Mouse (Mus musculus) forebrain, embryonic 12.5 days (tissue): ENCODE measurements at regions not wholly inside any gene's neighbourhood (a gene's known extent, or its start where the extent isn't known, plus 50 kb on each side); places are given as distances from the start of the nearest gene placed in this dataset.

Experiments used
- ATAC-seq: fragments of 200-750 bp; cut with Nextera tagmentation; 2 replicates; pipeline ENCODE4 v1.8.0; 2017; ENCODE audit warnings: moderate TSS enrichment; ENCODE audit not compliant: low FRiP score
- H3K27ac ChIP-seq: fragments of 300-500 bp; sonication (generic); 2 replicates; pipeline ENCODE4 v1.5.1; 2016; ENCODE audit warnings: mild to moderate bottlenecking
- H3K27me3 ChIP-seq: fragments of 300-500 bp; sonication (generic); 2 replicates; pipeline ENCODE4 v1.6.1; 2016; ENCODE audit warnings: mild to moderate bottlenecking
- H3K36me3 ChIP-seq: fragments of 300-500 bp; sonication (generic); replicated peaks from 2 replicates; pipeline ENCODE4 v1.6.1; 2016; ENCODE audit warnings: mild to moderate bottlenecking
- H3K4me1 ChIP-seq: fragments of 300-500 bp; sonication (generic); 2 replicates; pipeline ENCODE4 v1.6.1; 2016
- H3K4me2 ChIP-seq: fragments of 300-500 bp; sonication (generic); 2 replicates; pipeline ENCODE4 v1.6.1; 2016; ENCODE audit warnings: mild to moderate bottlenecking, moderate library complexity
- H3K4me3 ChIP-seq: fragments of 300-500 bp; sonication (generic); replicated peaks from 2 replicates; pipeline ENCODE4 v1.5.1; 2016; ENCODE audit warnings: mild to moderate bottlenecking
- H3K9ac ChIP-seq: fragments of 300-500 bp; sonication (generic); 2 replicates; pipeline ENCODE4 v1.6.1; 2016; ENCODE audit warnings: mild to moderate bottlenecking
- H3K9me3 ChIP-seq: fragments of 300-500 bp; sonication (generic); 2 replicates; pipeline ENCODE4 v1.6.1; 2016
- WGBS: fragments of 180-500 bp; shearing (Covaris S2); methylation state at CpG from one replicate; pipeline ENCODE4 v1.1.7; 2016; 5-methylcytosine and 5-hydroxymethylcytosine counted together

GRCm38 (mm10) chr9:115564366-115564765 lies 254.1 kb upstream of the Stt3b start:
- ATAC-seq = no peak
- whole genome bisulfite sequencing = 58% methylated on average over 1 of the region's 1 CpGs

GRCm38 (mm10) chr9:115568693-115569334 lies 258.6 kb upstream of the Stt3b start:
- H3K4me1 ChIP-seq = 0 out of 2 replicates have a peak, but pooled peaks cover 5% of the 10 kb centered on the region
- H3K4me2 ChIP-seq = no peak overlapping the region
- 91% methylated on average over 7 of the region's 7 CpGs for WGBS
- H3K36me3 ChIP-seq = no peaks in the 10 kb centered on the region
- H3K27me3 ChIP-seq = no peaks in the 10 kb centered on the region
- ATAC-seq = no peak
- H3K27ac ChIP-seq = no peak overlapping the region
- no peaks in the 10 kb centered on the region for H3K9me3 ChIP-seq
- H3K9ac ChIP-seq = no peak overlapping the region
- H3K4me3 ChIP-seq = no peak overlapping the region

More at GRCm38 (mm10) chr9:115564366-115564765, 254.1 kb upstream of the Stt3b start:
- no peak overlapping the region for H3K4me3 ChIP-seq
- no peak overlapping the region for H3K27ac ChIP-seq
- H3K4me2 ChIP-seq = no peak overlapping the region
- no peaks in the 10 kb centered on the region for H3K36me3 ChIP-seq
- H3K9me3 ChIP-seq = peaks cover 4% of the 10 kb centered on the region; the same call in 1 of the 2 replicates
- no peaks in the 10 kb centered on the region for H3K27me3 ChIP-seq
- peaks cover 9% of the 10 kb centered on the region; the same call in 1 of the 2 replicates for H3K4me1 ChIP-seq
- no peak overlapping the region for H3K9ac ChIP-seq

- Histone ChIP-seq H3K9ac (no peak overlapping the region), H3K4me2 (no peak overlapping the region), H3K27ac (no peak overlapping the region), H3K4me1 (no peaks in the 10 kb centered on the region), H3K27me3 (no peaks in the 10 kb centered on the region), H3K9me3 (no peaks in the 10 kb centered on the region), H3K4me3 (no peak overlapping the region), H3K36me3 (no peaks in the 10 kb centered on the region)
- ATAC-seq = no peak
- 89% methylated on average over 4 of the region's 4 CpGs for WGBS
Observed at GRCm38 (mm10) chr9:115570998-115571397, 260.8 kb upstream of the Stt3b start.

GRCm38 (mm10) chr9:115581116-115581515 lies 270.9 kb upstream of the Stt3b start:
- no peak for ATAC-seq
- H3K9me3 ChIP-seq = no peaks in the 10 kb centered on the region

GRCm38 (mm10) chr9:115583548-115583947 lies 273.3 kb upstream of the Stt3b start:
- no peaks in the 10 kb centered on the region for H3K9me3 ChIP-seq
- no peaks in the 10 kb centered on the region for H3K36me3 ChIP-seq
- no peaks in the 10 kb centered on the region for H3K4me1 ChIP-seq
- H3K4me3 ChIP-seq = no peak overlapping the region
- WGBS = 92% methylated on average over 11 of the region's 11 CpGs
- H3K27me3 ChIP-seq = no peaks in the 10 kb centered on the region
- no peak overlapping the region for H3K27ac ChIP-seq
- no peak overlapping the region for H3K4me2 ChIP-seq
- H3K9ac ChIP-seq = no peak overlapping the region
- ATAC-seq = no peak

More at GRCm38 (mm10) chr9:115581116-115581515, 270.9 kb upstream of the Stt3b start:
- no peaks in the 10 kb centered on the region for H3K4me1 ChIP-seq
- no peak overlapping the region for H3K4me3 ChIP-seq
- no peak overlapping the region for H3K27ac ChIP-seq
- H3K36me3 ChIP-seq = no peaks in the 10 kb centered on the region
- 87% methylated on average over 3 of the region's 3 CpGs for WGBS
- no peak overlapping the region for H3K4me2 ChIP-seq
- no peaks in the 10 kb centered on the region for H3K27me3 ChIP-seq
- no peak overlapping the region for H3K9ac ChIP-seq

GRCm38 (mm10) chr9:115584874-115585273 lies 274.7 kb upstream of the Stt3b start:
- 85% methylated on average over 7 of the region's 7 CpGs for WGBS
- Histone ChIP-seq H3K4me3 (no peak overlapping the region), H3K27me3 (no peaks in the 10 kb centered on the region), H3K36me3 (no peaks in the 10 kb centered on the region), H3K27ac (no peak overlapping the region), H3K9ac (no peak overlapping the region), H3K4me1 (no peaks in the 10 kb centered on the region), H3K9me3 (no peaks in the 10 kb centered on the region), H3K4me2 (no peak overlapping the region)
- no peak for ATAC-seq

GRCm38 (mm10) chr9:115592466-115592865 lies 282.2 kb upstream of the Stt3b start:
- H3K36me3 ChIP-seq = no peaks in the 10 kb centered on the region
- no peak for ATAC-seq
- H3K9ac ChIP-seq = no peak overlapping the region
- H3K4me2 ChIP-seq = no peak overlapping the region
- no peaks in the 10 kb centered on the region for H3K9me3 ChIP-seq
- no peaks in the 10 kb centered on the region for H3K4me1 ChIP-seq
- H3K4me3 ChIP-seq = no peak overlapping the region
- H3K27me3 ChIP-seq = no peaks in the 10 kb centered on the region
- no peak overlapping the region for H3K27ac ChIP-seq
- 60% methylated on average over 5 of the region's 5 CpGs for WGBS

GRCm38 (mm10) chr9:115600228-115600627 lies 290.0 kb upstream of the Stt3b start:
- Histone ChIP-seq H3K4me2 (no peak overlapping the region), H3K9me3 (no peaks in the 10 kb centered on the region), H3K27ac (no peak overlapping the region), H3K4me3 (no peak overlapping the region), H3K36me3 (no peaks in the 10 kb centered on the region), H3K27me3 (no peaks in the 10 kb centered on the region), H3K9ac (no peak overlapping the region), H3K4me1 (peaks cover 11% of the 10 kb centered on the region)
- WGBS = 89% methylated on average over 9 of the region's 9 CpGs
- ATAC-seq = no peak

- H3K4me2 ChIP-seq = no peak overlapping the region
Observed at GRCm38 (mm10) chr9:115600826-115601225, 290.6 kb upstream of the Stt3b start.

GRCm38 (mm10) chr9:115602772-115603171 lies 292.6 kb upstream of the Stt3b start:
- ATAC-seq = no peak
- WGBS = 91% methylated on average over 7 of the region's 7 CpGs
- Histone ChIP-seq H3K27me3 (no peaks in the 10 kb centered on the region), H3K9me3 (no peaks in the 10 kb centered on the region), H3K9ac (no peak overlapping the region), H3K4me2 (no peak overlapping the region), H3K4me3 (no peak overlapping the region), H3K4me1 (peaks cover 16% of the 10 kb centered on the region), H3K27ac (no peak overlapping the region), H3K36me3 (no peaks in the 10 kb centered on the region)

More at GRCm38 (mm10) chr9:115600826-115601225, 290.6 kb upstream of the Stt3b start:
- ATAC-seq = no peak
- WGBS = 86% methylated on average over 2 of the region's 2 CpGs
- Histone ChIP-seq H3K27ac (no peak overlapping the region), H3K9me3 (no peaks in the 10 kb centered on the region), H3K4me3 (no peak overlapping the region), H3K4me1 (peaks cover 16% of the 10 kb centered on the region), H3K9ac (no peak overlapping the region), H3K36me3 (no peaks in the 10 kb centered on the region), H3K27me3 (no peaks in the 10 kb centered on the region)

GRCm38 (mm10) chr9:115604450-115604849 lies 294.2 kb upstream of the Stt3b start:
- no peaks in the 10 kb centered on the region for H3K27me3 ChIP-seq
- H3K36me3 ChIP-seq = no peaks in the 10 kb centered on the region
- H3K9me3 ChIP-seq = no peaks in the 10 kb centered on the region
- H3K27ac ChIP-seq = no peak overlapping the region
- ATAC-seq = peak; percentile 83
- no peak overlapping the region for H3K4me3 ChIP-seq
- H3K4me1 ChIP-seq = peaks cover 16% of the 10 kb centered on the region
- H3K4me2 ChIP-seq = no peak overlapping the region
- 62% methylated on average over 3 of the region's 3 CpGs for WGBS
- H3K9ac ChIP-seq = no peak overlapping the region

- Histone ChIP-seq H3K36me3 (no peaks in the 10 kb centered on the region), H3K9ac (0 out of 2 replicates have a peak overlapping the region, but pooled peaks have one; percentile 2), H3K27me3 (no peaks in the 10 kb centered on the region), H3K9me3 (no peaks in the 10 kb centered on the region), H3K4me1 (peaks cover 16% of the 10 kb centered on the region), H3K4me3 (no peak overlapping the region), H3K4me2 (no peak overlapping the region), H3K27ac (0 out of 2 replicates have a peak overlapping the region, but pooled peaks have one; percentile 19)
- 79% methylated on average over 14 of the region's 14 CpGs for WGBS
- peak; percentile 17 for ATAC-seq
Observed at GRCm38 (mm10) chr9:115604968-115605682, 294.9 kb upstream of the Stt3b start.

- no peaks in the 10 kb centered on the region for H3K27me3 ChIP-seq
- H3K4me1 ChIP-seq = peaks cover 16% of the 10 kb centered on the region
- H3K9me3 ChIP-seq = no peaks in the 10 kb centered on the region
- no peak overlapping the region for H3K4me3 ChIP-seq
- no peak overlapping the region for H3K9ac ChIP-seq
- no peak overlapping the region for H3K4me2 ChIP-seq
- no peak overlapping the region for H3K27ac ChIP-seq
- no peaks in the 10 kb centered on the region for H3K36me3 ChIP-seq
- WGBS = 85% methylated on average over 2 of the region's 2 CpGs
- ATAC-seq = no peak
Observed at GRCm38 (mm10) chr9:115607961-115608360, 297.7 kb upstream of the Stt3b start.
